Mouse (Mus musculus) heart, postnatal 14 days (tissue): ENCODE results near the gene Hcn4. TPM values are rescaled to one million over a fixed set of nuclear protein-coding genes. Genes with fewer than 3 reads are reported as not detected.

Experiments
- total RNA-seq, 2 experiments: library from RNA; stranded (reverse); gene quantifications; 2 replicates each; pipeline ENCODE4 v1.2.3; 2021

Hcn4 gene
- total RNA-seq, 2 experiments from 2014 or later = 4.6 to 6.9 TPM

Other genes with a start within 250 kb of the Hcn4 start
- 100 to 1,000 TPM; 155 to 177 TPM for gene Nptn, start 241.2 kb upstream of the Hcn4 start, total RNA-seq
- gene Rec114, start 79.4 kb upstream of the Hcn4 start, total RNA-seq = 1 to 10 TPM; 2.7 to 5.3 TPM
- gene Neo1, start 213.0 kb downstream of the Hcn4 start, total RNA-seq = 10 to 100 TPM; 44.4 to 50.3 TPM